Mouse (Mus musculus): ENCODE data around the gene Olfr1443. TPM values are rescaled to one million over a fixed set of nuclear protein-coding genes. Genes with fewer than 3 reads are reported as not detected.
"Not testable (repeated sequence)": the region's sequence is repeated elsewhere in the genome, so short reads cannot be mapped to it uniquely, and the experiment has no call there.

Olfr1443 gene
- not detected in 2 replicates for polyA plus RNA-seq (2014; fragmentation: Nextera tagmentation; extraction: Ambion mirVana)

- ATAC-seq (replicated peaks; ENCODE audit: low FRiP score, low TSS enrichment, low read depth), result no peak
- Histone ChIP-seq H3K36me3 (ENCODE audit: control insufficient read depth, insufficient read depth, low read length) (no peaks in the 10 kb centered on the region), H3K4me2 (ENCODE audit: low read length) (no peak within 1 kb of the TSS), H3K9me3 (ENCODE audit: control insufficient read depth, low read length) (no peaks in the 10 kb centered on the region), H3K27me3 (replicated peaks; ENCODE audit: control insufficient read depth, insufficient read depth, low read length) (no peaks in the 10 kb centered on the region), H3K9ac (ENCODE audit: low read length) (no peak within 1 kb of the TSS), H3K4me3 (ENCODE audit: low read depth, low read length) (no peak within 1 kb of the TSS), H3K27ac (ENCODE audit: low read depth) (no peak within 1 kb of the TSS), H3K4me1 (replicated peaks; ENCODE audit: control insufficient read depth, insufficient read depth, low read length) (no peaks in the 10 kb centered on the region)
- WGBS, result 72% methylated on average over 3 of the region's 3 CpGs
- no peak for DNase-seq (ENCODE audit: low spot score)
Measured at GRCm38 (mm10) chr19:12677812-12678211, at the start of gene Olfr1443. TSS of gene Olfr1443 (plus strand) at chr19:12678112.

GRCm38 (mm10) chr19:12633176-12633575 is 44.7 kb upstream of the Olfr1443 start, which contains the start of gene Glyat:
TSS of gene Glyat (plus strand) at chr19:12633308.
- Histone ChIP-seq H3K9me3 (ENCODE audit: control insufficient read depth, low read length) (no peaks in the 10 kb centered on the region), H3K9ac (ENCODE audit: low read length) (no peak within 1 kb of the TSS), H3K36me3 (ENCODE audit: control insufficient read depth, insufficient read depth, low read length) (no peaks in the 10 kb centered on the region), H3K4me1 (replicated peaks; ENCODE audit: control insufficient read depth, insufficient read depth, low read length) (no peaks in the 10 kb centered on the region), H3K4me3 (ENCODE audit: low read depth, low read length) (no peak within 1 kb of the TSS), H3K27me3 (replicated peaks; ENCODE audit: control insufficient read depth, insufficient read depth, low read length) (no peaks in the 10 kb centered on the region), H3K27ac (ENCODE audit: low read depth) (no peak within 1 kb of the TSS), H3K4me2 (ENCODE audit: low read length) (no peak within 1 kb of the TSS)
- ATAC-seq (replicated peaks; ENCODE audit: low FRiP score, low TSS enrichment, low read depth) (no peak), DNase-seq (ENCODE audit: low spot score) (no peak)
- WGBS, result 65% methylated on average over 4 of the region's 4 CpGs

GRCm38 (mm10) chr19:12634259-12634658 is 43.7 kb upstream of the Olfr1443 start:
- Histone ChIP-seq H3K4me1 (replicated peaks; ENCODE audit: control insufficient read depth, insufficient read depth, low read length) (no peaks in the 10 kb centered on the region), H3K9me3 (ENCODE audit: control insufficient read depth, low read length) (no peaks in the 10 kb centered on the region), H3K27ac (ENCODE audit: low read depth) (no peak overlapping the region), H3K4me3 (ENCODE audit: low read depth, low read length) (no peak overlapping the region), H3K4me2 (ENCODE audit: low read length) (no peak overlapping the region), H3K36me3 (ENCODE audit: control insufficient read depth, insufficient read depth, low read length) (no peaks in the 10 kb centered on the region), H3K27me3 (replicated peaks; ENCODE audit: control insufficient read depth, insufficient read depth, low read length) (no peaks in the 10 kb centered on the region), H3K9ac (ENCODE audit: low read length) (no peak overlapping the region)
- no peak for ATAC-seq (replicated peaks; ENCODE audit: low FRiP score, low TSS enrichment, low read depth)
- WGBS, result 83% methylated on average over 3 of the region's 3 CpGs
- no peak for DNase-seq (ENCODE audit: low spot score)

GRCm38 (mm10) chr19:12634963-12635362 is 42.9 kb upstream of the Olfr1443 start:
- DNase-seq (ENCODE audit: low spot score) (no peak), ATAC-seq (replicated peaks; ENCODE audit: low FRiP score, low TSS enrichment, low read depth) (no peak)
- Histone ChIP-seq H3K4me1 (replicated peaks; ENCODE audit: control insufficient read depth, insufficient read depth, low read length) (no peaks in the 10 kb centered on the region), H3K9ac (ENCODE audit: low read length) (no peak overlapping the region), H3K27me3 (replicated peaks; ENCODE audit: control insufficient read depth, insufficient read depth, low read length) (no peaks in the 10 kb centered on the region), H3K36me3 (ENCODE audit: control insufficient read depth, insufficient read depth, low read length) (no peaks in the 10 kb centered on the region), H3K4me3 (ENCODE audit: low read depth, low read length) (no peak overlapping the region), H3K4me2 (ENCODE audit: low read length) (no peak overlapping the region), H3K27ac (ENCODE audit: low read depth) (no peak overlapping the region), H3K9me3 (ENCODE audit: control insufficient read depth, low read length) (no peaks in the 10 kb centered on the region)
- WGBS, result 93% methylated on average over 4 of the region's 4 CpGs

DNA sequence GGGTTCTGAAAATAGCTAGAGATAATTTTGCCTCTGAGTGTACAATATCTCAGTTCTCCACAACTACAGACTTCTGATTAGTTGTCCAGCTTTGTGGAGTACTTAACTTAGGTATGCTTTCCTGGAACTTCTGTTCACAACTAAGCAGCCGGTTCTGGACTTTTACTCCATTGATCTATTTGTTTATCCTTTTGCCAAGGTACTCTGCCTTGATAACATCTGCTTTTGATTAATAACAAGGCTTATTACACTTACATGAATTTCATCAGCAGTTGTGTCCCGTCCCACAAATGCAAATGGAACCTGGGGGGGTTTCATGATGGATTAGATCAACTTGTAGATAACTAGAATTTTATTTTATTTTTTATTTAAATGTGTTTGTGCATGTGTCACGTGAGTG is 41.0 kb upstream of the Olfr1443 start:
- H3K4me2 ChIP-seq (ENCODE audit: low read length), result no peak overlapping the region
- no peak overlapping the region for H3K9ac ChIP-seq (ENCODE audit: low read length)
- H3K36me3 ChIP-seq (ENCODE audit: control insufficient read depth, insufficient read depth, low read length), result no peaks in the 10 kb centered on the region
- WGBS, result 67% methylated on average over 3 of the region's 3 CpGs
- H3K27me3 ChIP-seq (replicated peaks; ENCODE audit: control insufficient read depth, insufficient read depth, low read length), result no peaks in the 10 kb centered on the region
- no peak overlapping the region for H3K27ac ChIP-seq (ENCODE audit: low read depth)
- DNase-seq (ENCODE audit: low spot score), result no peak
- H3K4me3 ChIP-seq (ENCODE audit: low read depth, low read length), result no peak overlapping the region
- no peak for ATAC-seq (replicated peaks; ENCODE audit: low FRiP score, low TSS enrichment, low read depth)
- H3K9me3 ChIP-seq (ENCODE audit: control insufficient read depth, low read length), result no peaks in the 10 kb centered on the region
- H3K4me1 ChIP-seq (replicated peaks; ENCODE audit: control insufficient read depth, insufficient read depth, low read length), result no peaks in the 10 kb centered on the region

DNA sequence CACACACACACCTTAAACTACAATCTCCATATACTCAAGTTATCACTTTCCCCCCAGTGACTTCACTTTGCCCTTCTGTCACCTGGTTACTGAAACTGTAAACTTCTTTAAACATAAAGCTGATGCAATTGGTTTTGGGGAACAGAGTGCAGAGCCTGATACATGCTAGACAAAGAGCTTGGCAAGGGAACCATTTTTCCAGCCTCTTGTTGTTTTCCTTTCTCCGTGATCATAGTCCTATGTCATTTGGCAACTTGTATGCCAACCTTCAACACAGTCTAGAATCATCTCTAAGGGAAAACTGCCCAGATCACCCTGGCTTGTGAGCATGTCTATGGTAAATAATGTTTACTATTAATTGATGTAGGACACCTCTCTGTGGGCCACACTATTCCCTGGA is 39.9 kb upstream of the Olfr1443 start:
- Histone ChIP-seq H3K4me3 (ENCODE audit: low read depth, low read length) (no peak overlapping the region), H3K36me3 (ENCODE audit: control insufficient read depth, insufficient read depth, low read length) (no peaks in the 10 kb centered on the region), H3K9me3 (ENCODE audit: control insufficient read depth, low read length) (no peaks in the 10 kb centered on the region), H3K27me3 (replicated peaks; ENCODE audit: control insufficient read depth, insufficient read depth, low read length) (no peaks in the 10 kb centered on the region), H3K9ac (ENCODE audit: low read length) (no peak overlapping the region), H3K4me1 (replicated peaks; ENCODE audit: control insufficient read depth, insufficient read depth, low read length) (no peaks in the 10 kb centered on the region), H3K4me2 (ENCODE audit: low read length) (no peak overlapping the region), H3K27ac (ENCODE audit: low read depth) (no peak overlapping the region)
- DNase-seq (ENCODE audit: low spot score), result no peak
- WGBS, result 63% methylated on average over 1 of the region's 1 CpGs
- no peak for ATAC-seq (replicated peaks; ENCODE audit: low FRiP score, low TSS enrichment, low read depth)

DNA sequence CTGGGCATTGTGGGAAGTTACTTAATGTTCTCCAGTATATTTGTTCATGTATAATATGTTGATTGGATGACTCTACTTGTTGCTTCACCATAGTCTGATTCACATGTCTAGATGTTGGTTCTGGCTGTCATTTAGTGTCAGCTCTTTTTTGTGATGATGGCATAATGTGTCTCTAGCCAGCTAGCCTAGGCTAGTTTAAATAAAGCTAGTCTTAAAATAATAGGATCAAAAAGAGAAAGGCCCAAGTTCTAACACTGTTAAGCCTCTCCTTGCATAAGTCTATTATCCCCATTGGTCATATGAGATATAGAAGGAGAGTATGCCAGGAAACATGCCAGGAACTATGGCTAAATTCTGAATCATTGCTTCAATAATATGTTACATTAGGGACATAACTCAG is 28.4 kb upstream of the Olfr1443 start:
- no peak for ATAC-seq (replicated peaks; ENCODE audit: low FRiP score, low TSS enrichment, low read depth)
- Histone ChIP-seq H3K9ac (ENCODE audit: low read length) (no peak overlapping the region), H3K4me2 (ENCODE audit: low read length) (no peak overlapping the region), H3K9me3 (ENCODE audit: control insufficient read depth, low read length) (no peaks in the 10 kb centered on the region), H3K27me3 (replicated peaks; ENCODE audit: control insufficient read depth, insufficient read depth, low read length) (no peaks in the 10 kb centered on the region), H3K27ac (ENCODE audit: low read depth) (no peak overlapping the region), H3K36me3 (ENCODE audit: control insufficient read depth, insufficient read depth, low read length) (no peaks in the 10 kb centered on the region), H3K4me1 (replicated peaks; ENCODE audit: control insufficient read depth, insufficient read depth, low read length) (no peaks in the 10 kb centered on the region), H3K4me3 (ENCODE audit: low read depth, low read length) (no peak overlapping the region)
- no peak for DNase-seq (ENCODE audit: low spot score)

- no peaks in the 10 kb centered on the region for H3K4me1 ChIP-seq (replicated peaks; ENCODE audit: control insufficient read depth, insufficient read depth, low read length)
- no peak overlapping the region for H3K9ac ChIP-seq (ENCODE audit: low read length)
- H3K4me2 ChIP-seq (ENCODE audit: low read length), result no peak overlapping the region
- no peak for DNase-seq (ENCODE audit: low spot score)
- no peaks in the 10 kb centered on the region for H3K36me3 ChIP-seq (ENCODE audit: control insufficient read depth, insufficient read depth, low read length)
- 0 out of 2 replicates have a peak, but pooled peaks cover 3% of the 10 kb centered on the region for H3K9me3 ChIP-seq (ENCODE audit: control insufficient read depth, low read length)
- H3K27ac ChIP-seq (ENCODE audit: low read depth), result no peak overlapping the region
- no peaks in the 10 kb centered on the region for H3K27me3 ChIP-seq (replicated peaks; ENCODE audit: control insufficient read depth, insufficient read depth, low read length)
- WGBS, result 73% methylated on average over 1 of the region's 1 CpGs
- H3K4me3 ChIP-seq (ENCODE audit: low read depth, low read length), result no peak overlapping the region
- ATAC-seq (replicated peaks; ENCODE audit: low FRiP score, low TSS enrichment, low read depth), result no peak
Measured at GRCm38 (mm10) chr19:12666156-12666555, 11.8 kb upstream of the Olfr1443 start.

- H3K27me3 ChIP-seq (replicated peaks; ENCODE audit: control insufficient read depth, insufficient read depth, low read length); H3K4me1 ChIP-seq (replicated peaks; ENCODE audit: control insufficient read depth, insufficient read depth, low read length); H3K4me2 ChIP-seq (ENCODE audit: low read length); H3K36me3 ChIP-seq (ENCODE audit: control insufficient read depth, insufficient read depth, low read length); H3K9me3 ChIP-seq (ENCODE audit: control insufficient read depth, low read length); DNase-seq (ENCODE audit: low spot score); ATAC-seq (replicated peaks; ENCODE audit: low FRiP score, low TSS enrichment, low read depth); H3K4me3 ChIP-seq (ENCODE audit: low read depth, low read length); H3K9ac ChIP-seq (ENCODE audit: low read length); H3K27ac ChIP-seq (ENCODE audit: low read depth): not testable (repeated sequence)
- 92% methylated on average over 3 of the region's 3 CpGs for WGBS
Measured at GRCm38 (mm10) chr19:12668601-12669000, 9.3 kb upstream of the Olfr1443 start.
